In genomic region chr16:66694783-66695182, GRCm38 (mm10) we compare ENCODE assay signal across 23 mouse cellular contexts.
"Had no signal": no experiment of that assay in that cellular context is flagged by ENCODE, and none has a peak within 500 bp of the region (broad histone marks: within the 10 kb centered on the region; RNA-seq: fewer than 3 reads in every experiment).

No protein-coding gene starts in this region.

- H3K4me2 ChIP-seq: limb, embryonic 12.5 days; limb, embryonic 15.5 days; liver, embryonic 11.5 days; lung, embryonic 14.5 days; midbrain, embryonic 12.5 days; midbrain, embryonic 15.5 days; neural tube, embryonic 12.5 days; neural tube, embryonic 15.5 days had no signal

- H3K9ac ChIP-seq: limb, embryonic 12.5 days; limb, embryonic 15.5 days; liver, embryonic 14.5 days; liver, postnatal 0 days; lung, embryonic 14.5 days; midbrain, embryonic 12.5 days; midbrain, embryonic 15.5 days; neural tube, embryonic 12.5 days; neural tube, embryonic 15.5 days had no signal

- H3K4me1 ChIP-seq: limb, embryonic 12.5 days; limb, embryonic 15.5 days; midbrain, embryonic 12.5 days; midbrain, embryonic 15.5 days; neural tube, embryonic 12.5 days; neural tube, embryonic 15.5 days had no signal

- ATAC-seq: liver, postnatal 0 days; lung, postnatal 0 days; midbrain, embryonic 15.5 days had no signal

- H3K27ac ChIP-seq: limb, embryonic 12.5 days; limb, embryonic 15.5 days; liver, embryonic 14.5 days; macrophage; midbrain, embryonic 12.5 days; midbrain, embryonic 15.5 days; neural tube, embryonic 12.5 days; neural tube, embryonic 15.5 days; stomach, postnatal 0 days had no signal

- H3K9me3 ChIP-seq: limb, embryonic 12.5 days; limb, embryonic 15.5 days; midbrain, embryonic 12.5 days; midbrain, embryonic 15.5 days; neural tube, embryonic 12.5 days; neural tube, embryonic 15.5 days had no signal

- H3K36me3 ChIP-seq: limb, embryonic 12.5 days; limb, embryonic 15.5 days; midbrain, embryonic 12.5 days; midbrain, embryonic 15.5 days; neural tube, embryonic 12.5 days; neural tube, embryonic 15.5 days had no signal

- H3K4me3 ChIP-seq: limb, embryonic 12.5 days; limb, embryonic 15.5 days; midbrain, embryonic 12.5 days; midbrain, embryonic 15.5 days; neural tube, embryonic 12.5 days; neural tube, embryonic 15.5 days had no signal

- H3K27me3 ChIP-seq: limb, embryonic 12.5 days; limb, embryonic 15.5 days; midbrain, embryonic 12.5 days; midbrain, embryonic 15.5 days; neural tube, embryonic 12.5 days; neural tube, embryonic 15.5 days had no signal

- DNase-seq: kidney, adult 9 months; kidney, postnatal 14 days; kidney, postnatal 4 days; left cerebral cortex, postnatal 4 days; liver, postnatal 0 days; lung, embryonic 14.5 days; right cerebral cortex, adult 18-20 months; right cerebral cortex, postnatal 14 days; right cerebral cortex, postnatal 4 days; thymus, adult 2 months; thymus, postnatal 14 days; thymus, postnatal 4 days had no signal
